Mouse (Mus musculus): ENCODE results near the gene Lrp4.

DNA sequence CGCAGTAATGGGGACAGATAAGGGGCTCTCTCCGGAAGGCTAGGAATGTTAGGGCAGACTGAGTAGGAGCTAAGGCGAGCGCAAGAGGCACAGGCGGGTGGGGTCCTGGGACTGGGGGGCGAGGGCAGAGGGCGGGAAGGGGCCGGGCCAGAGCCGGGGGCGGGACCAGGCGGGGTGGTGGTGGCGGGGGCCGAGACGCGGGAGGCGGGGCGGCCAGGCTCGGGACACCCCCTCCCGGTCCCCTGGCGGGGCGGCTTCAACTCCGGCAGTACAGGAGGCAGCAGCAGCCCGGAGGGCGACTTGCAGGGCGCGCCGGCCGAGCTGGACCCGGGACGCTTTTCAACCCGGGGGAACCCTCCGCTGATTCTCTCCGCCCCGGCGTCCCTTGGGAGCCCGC, at the start of gene Lrp4:
- TF ChIP-seq EP300 (optimal IDR thresholded peaks at IDR 0.05) (no peak), CTCF (IDR thresholded peaks at IDR 0.05; ENCODE audit: low read depth) (no peak; the same call in 1 of the 2 replicates)
